Mouse (Mus musculus): ENCODE results near the gene Mturn.

Mturn gene

GRCm38 (mm10) chr6:54698691-54699476 is 17.5 kb downstream of the Mturn start:
- no peak for DNase-seq

DNA sequence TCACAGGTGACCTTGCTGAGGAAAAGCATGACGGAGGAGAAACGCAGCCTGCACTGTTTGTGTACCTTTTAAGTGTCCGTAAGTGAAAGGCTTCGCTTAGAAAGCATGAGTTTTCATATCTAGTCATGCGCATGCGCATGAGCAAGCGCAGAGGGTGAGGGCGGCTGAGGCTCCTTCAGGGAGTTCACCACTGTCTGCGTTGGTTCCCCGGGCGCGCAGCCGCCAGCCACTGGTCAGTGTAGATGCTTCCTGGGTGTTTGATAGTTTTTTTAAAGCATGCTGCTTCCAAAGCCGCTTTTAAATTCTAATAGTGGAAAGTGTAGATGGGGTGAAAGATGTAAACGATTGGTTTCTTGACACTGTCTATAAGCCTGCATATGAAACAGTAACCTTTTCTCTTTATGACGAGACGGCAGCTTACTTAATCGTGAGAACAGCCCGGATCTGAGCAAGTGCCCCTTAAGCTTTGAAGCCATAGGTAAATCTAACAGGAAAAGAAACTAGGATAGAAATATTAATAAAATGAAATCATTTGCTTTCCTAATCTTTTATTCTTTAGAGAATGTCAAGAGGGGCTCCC is 18.1 kb downstream of the Mturn start:
- peak; percentile 81 for DNase-seq

DNA sequence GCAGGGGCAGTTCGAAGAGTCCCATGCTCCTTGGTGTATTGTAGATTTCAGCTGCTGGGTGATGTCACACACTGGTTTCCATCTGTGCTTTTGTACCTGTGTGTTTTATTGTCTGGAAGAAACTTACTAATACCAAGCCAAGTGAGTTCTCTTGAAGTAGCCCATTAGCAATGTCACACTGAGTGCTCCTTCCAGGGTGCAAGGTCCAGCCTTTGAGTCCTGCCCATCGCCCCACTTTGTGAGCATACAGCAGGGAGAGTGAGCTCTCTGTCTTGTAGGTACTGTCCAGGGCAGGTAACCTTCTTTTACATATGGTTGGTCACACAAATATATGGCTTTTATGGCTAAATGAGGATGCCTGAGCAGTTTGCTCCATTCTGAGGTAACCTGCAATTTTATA is 19.1 kb downstream of the Mturn start:
- DNase-seq = no peak

- DNase-seq = no peak
Observed at GRCm38 (mm10) chr6:54701901-54702300, 20.5 kb downstream of the Mturn start.

DNA sequence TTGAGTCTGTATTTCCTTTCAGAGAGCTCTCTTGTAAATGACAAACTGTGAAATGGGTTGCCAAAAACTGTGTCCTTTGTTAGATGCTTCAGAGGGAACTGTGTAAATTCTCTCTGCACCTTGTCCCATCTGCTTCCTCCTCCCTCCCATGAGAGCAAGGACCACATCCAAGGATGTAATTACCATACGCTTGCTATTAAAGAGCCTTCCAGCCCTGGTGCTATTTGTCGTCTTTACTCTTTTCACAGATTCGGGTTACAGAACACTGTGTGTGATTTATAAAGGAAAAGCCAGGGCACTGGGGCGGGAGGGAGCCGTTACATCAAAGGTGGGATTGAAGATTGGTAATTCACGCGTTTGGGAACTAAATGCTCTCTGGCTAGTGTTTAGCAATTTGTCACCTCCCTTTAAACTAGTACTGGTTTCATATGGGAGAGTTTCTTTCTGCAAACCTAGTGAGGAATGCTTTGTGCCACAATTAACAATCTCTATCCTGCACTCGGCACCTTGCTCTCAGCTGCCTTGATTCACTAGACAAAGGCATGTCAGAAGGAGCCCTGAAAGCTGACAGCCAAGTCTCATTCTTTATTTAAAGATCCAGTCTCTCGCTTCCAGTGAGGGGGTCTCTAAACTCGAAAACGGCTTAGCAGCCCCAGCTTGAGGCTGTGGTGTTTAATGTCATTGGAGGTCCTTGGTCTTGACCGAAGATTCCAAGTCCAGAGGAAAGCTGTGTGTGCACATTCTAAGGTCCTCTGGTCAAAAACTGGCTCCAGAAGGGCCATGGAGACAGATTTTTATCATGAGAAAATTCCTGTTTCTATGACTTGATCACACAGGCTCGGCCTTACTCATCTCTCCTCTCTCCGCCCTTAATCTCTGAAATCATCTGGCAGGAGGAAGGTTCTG is 22.5 kb downstream of the Mturn start:
- DNase-seq = no peak

- DNase-seq = no peak
Observed at GRCm38 (mm10) chr6:54704539-54704845, 23.1 kb downstream of the Mturn start.

DNA sequence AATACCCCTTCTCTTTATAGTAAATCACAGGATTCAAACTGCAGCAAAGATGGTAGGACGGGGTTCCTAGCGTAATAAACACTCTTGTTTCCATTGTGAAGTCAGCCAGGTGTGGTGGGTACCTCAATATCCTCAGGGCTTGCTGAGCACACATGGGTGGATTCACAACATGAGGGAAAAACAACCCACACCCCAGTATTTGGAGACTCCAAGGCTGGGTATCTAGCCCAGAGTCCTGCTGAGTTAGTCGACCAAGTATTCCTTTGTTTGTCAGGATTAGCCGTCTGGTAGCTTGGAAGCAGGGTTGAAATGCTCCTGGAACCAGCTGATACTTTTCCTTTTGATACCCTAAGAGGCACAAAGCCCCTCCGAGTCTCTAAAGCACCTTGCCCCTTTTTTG is 23.4 kb downstream of the Mturn start:
- no peak for DNase-seq

DNA sequence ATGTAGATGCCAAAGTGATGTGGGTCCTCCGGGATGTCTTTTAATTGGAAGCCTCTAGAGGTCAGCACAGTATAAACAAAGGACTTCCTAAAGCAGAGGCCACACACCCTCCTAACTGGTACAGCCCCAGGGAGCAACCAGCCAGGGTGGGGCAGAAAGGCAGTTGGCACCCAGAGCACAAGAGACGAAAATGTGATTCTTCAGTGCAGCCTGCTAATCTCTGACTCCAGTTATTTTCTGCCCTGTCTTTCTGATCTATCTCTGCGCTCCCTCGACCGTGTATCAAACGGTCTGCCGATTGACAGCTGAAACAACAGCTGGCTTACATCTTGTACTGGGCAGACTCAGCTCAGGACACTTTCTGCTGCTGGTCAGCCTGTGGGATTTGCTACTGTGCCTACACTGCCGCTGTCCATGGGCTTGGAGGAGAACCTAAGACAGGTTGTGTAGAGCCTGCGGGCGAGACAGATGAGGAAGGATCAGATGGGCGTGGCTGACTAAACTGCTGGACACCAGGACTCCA is 24.0 kb downstream of the Mturn start:
- peak; percentile 65 for DNase-seq

- DNase-seq = no peak
Observed at GRCm38 (mm10) chr6:54706099-54706498, 24.7 kb downstream of the Mturn start.

GRCm38 (mm10) chr6:54706611-54707172 is 25.3 kb downstream of the Mturn start:
- no peak for DNase-seq

GRCm38 (mm10) chr6:54708646-54709045 is 27.2 kb downstream of the Mturn start:
- DNase-seq = no peak

DNA sequence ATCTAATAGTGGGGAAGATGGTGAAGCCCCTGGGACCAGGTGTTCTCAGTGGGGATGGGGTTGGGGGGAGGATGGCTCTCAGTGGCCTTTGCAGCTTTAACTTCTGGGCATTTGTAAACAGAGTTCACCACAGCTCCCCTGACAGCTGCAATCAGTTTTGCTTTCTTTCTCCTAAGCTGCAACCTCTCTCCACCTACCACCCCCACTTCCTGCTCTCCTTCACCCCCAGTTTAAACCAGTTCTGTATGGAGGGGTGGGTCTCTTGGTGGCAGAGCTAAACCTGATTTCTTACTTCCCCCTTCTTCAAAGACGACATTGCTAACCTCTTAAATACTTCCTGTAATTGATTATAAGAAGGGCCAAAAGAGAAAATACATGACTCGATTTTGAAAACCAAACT is 34.3 kb downstream of the Mturn start:
- DNase-seq = no peak

GRCm38 (mm10) chr6:54718779-54719685 is 37.6 kb downstream of the Mturn start:
- peak; percentile 11 for DNase-seq

DNA sequence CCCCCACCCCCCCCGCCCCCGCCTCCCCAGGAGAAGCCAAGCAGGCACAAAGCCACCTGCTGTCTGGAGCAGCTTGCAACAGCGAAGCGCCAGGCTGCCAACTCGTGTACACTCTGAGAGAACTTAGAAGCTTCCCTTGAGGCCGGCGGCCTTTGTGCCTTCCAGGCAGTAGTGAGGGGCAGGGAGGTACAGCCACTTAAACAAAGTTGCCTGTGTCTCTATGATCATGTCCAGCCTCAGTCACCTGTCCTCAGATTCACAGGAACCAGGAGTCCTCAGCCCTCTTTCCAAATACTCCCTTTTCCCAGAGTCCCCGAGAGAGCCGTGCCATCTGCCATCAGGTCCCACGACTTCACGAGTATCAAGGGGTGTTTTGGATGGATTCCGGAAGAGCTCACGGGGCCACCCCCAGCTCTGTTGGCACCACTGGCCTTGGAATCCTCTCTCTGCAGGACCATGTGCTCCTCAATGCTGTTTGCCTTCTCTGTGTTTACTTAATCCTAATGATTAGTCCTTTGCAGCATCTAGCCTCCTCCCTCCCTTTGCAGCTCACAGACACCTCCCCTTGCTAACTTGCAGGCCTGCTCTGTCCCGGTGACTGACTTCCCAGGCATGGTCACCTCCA is 38.4 kb downstream of the Mturn start:
- DNase-seq = peak; percentile 30

GRCm38 (mm10) chr6:54720512-54721251 is 39.3 kb downstream of the Mturn start:
- peak; percentile 17 for DNase-seq

DNA sequence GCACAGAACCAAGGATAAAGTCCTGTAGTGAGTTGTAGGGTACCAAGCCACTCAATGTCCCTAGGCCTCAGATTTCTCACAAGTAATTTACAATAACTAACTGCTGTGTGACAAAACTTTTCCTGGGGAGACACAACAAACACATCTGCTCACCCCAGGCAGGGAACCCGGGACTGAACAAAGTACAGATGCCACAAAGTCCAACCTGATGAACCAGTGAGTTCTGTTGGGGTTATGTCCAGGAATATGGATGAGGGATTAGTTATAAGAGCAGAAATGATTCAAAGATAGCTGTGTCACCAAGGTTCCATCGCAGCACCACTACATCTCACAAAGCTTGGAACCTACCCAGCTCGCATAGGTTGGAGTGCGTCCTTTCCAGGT is 39.8 kb downstream of the Mturn start:
- DNase-seq = no peak

DNA sequence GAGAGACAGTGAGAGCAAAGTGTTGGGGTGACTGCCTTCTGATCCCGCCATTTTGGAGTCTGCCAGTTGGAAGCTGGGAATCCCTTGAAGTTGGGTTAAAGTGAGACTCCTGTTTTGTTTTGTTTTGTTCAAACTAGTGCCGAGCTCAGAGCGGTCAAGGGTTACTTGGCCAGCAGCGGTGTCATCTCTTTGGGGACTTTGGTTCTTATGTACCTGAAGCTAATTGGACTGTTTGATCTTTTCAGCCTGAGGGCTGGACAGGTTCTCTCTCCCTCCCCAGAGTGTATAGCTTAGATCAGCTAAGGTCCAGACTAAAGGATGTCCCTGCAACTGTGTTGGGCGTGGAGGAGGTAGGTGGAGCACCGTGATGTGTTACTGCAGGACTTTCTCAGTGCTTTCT is 44.9 kb downstream of the Mturn start:
- no peak for DNase-seq

- no peak for DNase-seq
Observed at GRCm38 (mm10) chr6:54726796-54727195, 45.4 kb downstream of the Mturn start.

DNA sequence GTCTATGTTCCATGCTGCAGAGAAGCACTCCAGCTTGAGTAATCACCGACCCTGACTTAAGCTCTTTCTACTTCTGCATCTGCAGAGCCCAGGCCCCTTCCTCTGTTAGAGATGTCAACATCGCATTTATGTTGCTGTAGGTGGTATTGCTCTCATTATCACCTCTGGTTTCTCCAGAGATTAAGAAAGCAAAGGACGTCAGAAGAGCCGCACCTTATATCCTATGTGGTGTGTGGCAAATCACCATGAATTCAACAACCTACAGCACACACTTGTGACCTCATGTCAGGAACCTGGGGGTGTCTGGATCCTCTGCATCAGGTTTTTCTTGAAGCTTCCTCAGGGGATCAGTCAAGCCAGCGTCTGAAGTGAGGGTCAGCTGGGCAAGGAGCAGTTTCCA is 46.0 kb downstream of the Mturn start:
- no peak for DNase-seq

DNA sequence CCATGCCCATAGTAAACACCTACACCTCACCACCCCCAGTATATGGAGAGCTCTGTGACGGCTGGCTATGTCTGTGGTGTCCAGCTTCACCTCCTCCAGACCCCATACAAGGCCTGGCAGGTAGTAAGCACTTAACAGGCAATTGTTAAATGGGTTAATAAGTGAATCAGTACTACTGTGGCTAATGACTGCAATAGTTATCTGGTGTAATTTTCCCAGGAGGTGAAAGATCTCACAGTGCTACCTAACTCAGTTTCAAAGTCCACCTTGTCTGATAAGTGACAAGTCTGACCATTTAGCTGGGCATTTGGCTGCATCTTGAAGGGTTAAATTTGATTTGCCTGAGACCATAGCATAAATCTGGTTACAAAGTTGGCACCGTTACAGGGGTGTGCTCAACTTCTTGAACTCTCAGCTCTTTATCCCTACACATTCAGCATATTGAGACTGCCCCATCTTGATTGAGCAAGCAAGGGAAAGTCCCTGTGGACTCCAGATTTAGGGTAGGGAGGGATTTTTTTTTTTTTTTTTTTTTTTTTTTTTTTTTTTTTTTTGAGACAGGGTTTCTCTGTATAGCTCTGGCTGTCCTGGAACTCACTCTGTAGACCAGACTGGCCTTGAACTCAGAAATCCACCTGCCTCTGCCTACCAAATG is 48.2 kb downstream of the Mturn start:
- no peak for DNase-seq
